Mouse (Mus musculus) left cerebral cortex, adult 2 months (tissue): ENCODE measurements around the gene Vps33b. TPM values are rescaled to one million over a fixed set of nuclear protein-coding genes. Genes with fewer than 3 reads are reported as not detected.
A peak's percentile ranks its signal among the peaks of the same experiment; 100 is the strongest.

Experiments
- DNase-seq, 2 experiments: peaks; one replicate each; pipeline ENCODE4 v3.0.0; 2021 to 2022; ENCODE audit warnings: low spot score in 2 of 2, mixed read lengths in 1 of 2; ENCODE audit errors: extremely low spot score in 1 of 2
- H3K27ac ChIP-seq: fragments of 200-600 bp; 2 replicates; pipeline ENCODE4 v1.8.1; 2022
- H3K4me3 ChIP-seq: fragments of 200-600 bp; 2 replicates; pipeline ENCODE4 v1.8.1; 2022
- CTCF ChIP-seq: fragments of 200-600 bp; IDR thresholded peaks from 2 replicates; pipeline ENCODE4 v1.8.1; 2022; ENCODE audit warnings: antibody characterized with exemption, mild to moderate bottlenecking, moderate library complexity
- intact Hi-C: fragments of 180-260 bp; cut with DNase I; formaldehyde crosslinking; loops from one replicate; pipeline ENCODE4 v1.15.1; 2025
- long read RNA-seq, 2 experiments: library from polyadenylated mRNA; stranded (forward); transcript quantifications; one replicate each; pipeline ENCODE4 v2.0.0; 2021; ENCODE audit warnings: borderline mapping rate in 2 of 2
- total RNA-seq, 2 experiments: library from RNA; stranded (reverse); gene quantifications; 2 replicates each; pipeline ENCODE4 v1.2.3; 2021

Gene Vps33b
- total RNA-seq, result 10 to 100 TPM; 21.5 to 23.2 TPM
- long read RNA-seq, experiment 1, transcript Vps33b-201 (23 exons, 2,574 nt), result major isoform, 16 of 28 reads
- long read RNA-seq, experiment 1, partial matches to known transcripts, result 1 of 28 reads
- long read RNA-seq, experiment 1, other reads (novel, unspliced or antisense), result 11 of 28 reads
- long read RNA-seq, experiment 2, transcript Vps33b-201 (23 exons, 2,574 nt), result major isoform, 20 of 39 reads
- long read RNA-seq, experiment 2, partial matches to known transcripts, result 0 of 39 reads
- long read RNA-seq, experiment 2, other reads (novel, unspliced or antisense), result 18 of 39 reads

DNA sequence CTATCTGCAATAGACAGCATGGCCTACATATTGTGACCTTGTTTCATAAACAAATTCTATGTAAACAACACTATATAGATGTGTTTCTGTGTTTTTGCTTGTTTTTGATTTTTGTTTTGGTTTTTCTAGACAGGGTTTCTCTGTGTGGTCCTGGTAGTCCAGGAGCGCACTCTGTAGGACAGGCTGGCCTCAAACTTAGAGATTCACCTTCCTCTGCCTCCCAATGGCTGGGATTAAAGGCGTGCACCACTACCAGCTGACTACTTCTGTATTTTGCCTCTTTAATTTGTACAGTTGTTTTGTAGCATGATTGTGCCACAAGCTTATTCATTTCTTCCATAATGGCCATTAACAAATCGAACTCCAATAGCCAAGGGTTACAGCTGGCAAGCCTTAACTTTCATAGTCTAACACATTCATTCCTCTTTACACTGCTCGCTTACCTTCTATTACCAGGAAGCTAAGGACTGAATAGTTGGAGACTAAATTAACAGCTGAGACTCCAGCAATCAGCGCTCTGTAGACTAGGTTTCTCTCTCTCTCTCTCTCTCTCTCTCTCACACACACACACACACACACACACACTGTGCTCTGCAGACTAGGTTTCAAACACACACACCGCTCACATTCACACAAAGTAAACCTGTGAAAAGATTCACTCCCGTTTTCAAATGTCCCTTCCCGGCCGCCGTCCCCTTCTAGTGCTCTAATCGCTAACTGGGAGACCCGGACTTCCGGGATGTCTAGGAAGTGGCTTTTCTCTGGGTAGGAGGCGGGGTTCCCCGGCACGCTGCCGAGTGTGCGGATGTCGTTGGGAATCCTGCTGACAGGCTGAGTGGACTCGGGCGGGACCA, at the start of gene Vps33b:
Vps33b (plus strand) TSS at position 753 of the 854 bp plus-strand sequence.
- TF ChIP-seq CTCF, result no peak
- peak; percentile 94 to 96 for DNase-seq
- peak within 1 kb of the TSS; percentile 58 for H3K27ac ChIP-seq
- H3K4me3 ChIP-seq, result peak within 1 kb of the TSS; percentile 93
- intact Hi-C loops, result no loop called here

DNA sequence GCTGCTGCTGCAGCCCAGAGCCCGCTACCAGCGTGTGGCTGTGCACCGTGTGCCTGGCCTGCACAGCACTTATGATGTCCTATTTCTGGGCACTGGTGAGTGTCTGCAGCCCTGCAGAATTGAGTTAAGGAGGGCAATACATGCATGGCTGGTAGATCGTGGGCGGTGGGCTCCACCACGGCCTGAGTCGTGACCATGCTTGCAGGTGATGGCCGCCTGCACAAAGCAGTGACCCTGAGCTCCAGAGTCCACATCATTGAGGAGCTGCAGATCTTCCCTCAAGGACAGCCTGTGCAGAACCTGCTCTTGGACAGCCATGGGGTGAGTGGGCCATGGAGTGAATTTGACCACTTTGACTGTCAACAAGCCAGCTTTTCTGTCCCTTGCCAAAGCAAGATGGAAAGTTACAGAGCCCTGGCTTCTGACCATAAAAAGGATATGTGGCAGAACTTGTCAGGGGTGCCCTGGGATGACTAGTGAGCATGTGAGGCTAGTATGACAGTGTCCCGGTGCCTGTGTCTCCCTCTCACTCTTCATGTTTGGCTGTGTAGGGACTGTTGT, 49.1 kb upstream of the Vps33b start:
- intact Hi-C loops, result no loop called here
- TF ChIP-seq CTCF, result no peak
- no peak overlapping the region for H3K27ac ChIP-seq
- H3K4me3 ChIP-seq, result no peak overlapping the region
- no peak for DNase-seq

DNA sequence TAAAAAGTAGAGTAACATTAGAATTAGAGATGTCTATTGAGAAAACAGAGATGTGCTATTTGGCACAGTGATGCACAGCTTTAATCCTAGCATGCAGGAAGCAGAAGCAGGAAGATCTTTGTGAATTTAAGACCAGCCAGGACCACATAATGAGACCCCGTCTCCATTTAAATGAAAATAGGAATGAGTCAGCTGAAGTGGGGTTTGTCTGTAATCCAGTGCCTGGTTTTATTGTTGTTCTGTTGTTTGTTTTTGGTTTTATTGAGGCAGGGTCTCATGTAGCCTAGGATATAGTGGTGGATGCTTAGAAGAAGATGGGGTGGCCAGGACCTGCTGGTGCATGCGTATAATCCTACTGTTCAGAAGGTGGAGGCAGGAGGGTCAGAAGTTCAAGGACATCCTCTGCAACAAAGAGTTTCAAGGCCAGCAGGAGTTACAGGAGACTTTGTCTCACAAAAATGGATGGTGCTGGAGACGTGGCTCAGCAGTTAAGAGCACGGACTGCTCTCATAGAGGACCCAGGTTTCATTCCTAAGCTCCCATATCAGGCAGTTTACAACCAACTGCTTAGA, 48.2 kb upstream of the Vps33b start:
- no peak overlapping the region for H3K4me3 ChIP-seq
- intact Hi-C loops, result no loop called here
- no peak for DNase-seq
- TF ChIP-seq CTCF, result no peak
- H3K27ac ChIP-seq, result no peak overlapping the region

DNA sequence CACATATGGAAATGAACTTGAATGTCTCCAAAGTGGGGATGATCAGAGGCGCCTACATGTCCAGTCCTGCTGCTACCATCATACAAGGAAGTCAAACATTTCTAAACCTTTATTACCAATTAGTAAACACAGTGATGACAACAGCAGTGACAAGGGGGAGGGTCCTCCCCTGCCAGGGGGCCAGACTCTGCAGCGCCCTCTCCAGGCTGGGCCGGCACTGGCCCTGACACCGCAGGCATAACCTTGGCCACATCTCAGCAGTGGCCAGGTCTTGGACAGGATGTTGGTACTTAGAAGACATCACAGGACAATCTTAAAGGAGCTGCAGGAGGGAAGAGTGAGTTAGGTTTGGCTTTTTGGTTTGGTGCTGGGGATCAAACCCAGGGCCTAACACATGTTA, 42.4 kb upstream of the Vps33b start:
- no peak overlapping the region for H3K27ac ChIP-seq
- DNase-seq, result no peak
- intact Hi-C loops, result no loop called here
- TF ChIP-seq CTCF, result no peak; the same call in none of the 2 replicates
- H3K4me3 ChIP-seq, result no peak overlapping the region

DNA sequence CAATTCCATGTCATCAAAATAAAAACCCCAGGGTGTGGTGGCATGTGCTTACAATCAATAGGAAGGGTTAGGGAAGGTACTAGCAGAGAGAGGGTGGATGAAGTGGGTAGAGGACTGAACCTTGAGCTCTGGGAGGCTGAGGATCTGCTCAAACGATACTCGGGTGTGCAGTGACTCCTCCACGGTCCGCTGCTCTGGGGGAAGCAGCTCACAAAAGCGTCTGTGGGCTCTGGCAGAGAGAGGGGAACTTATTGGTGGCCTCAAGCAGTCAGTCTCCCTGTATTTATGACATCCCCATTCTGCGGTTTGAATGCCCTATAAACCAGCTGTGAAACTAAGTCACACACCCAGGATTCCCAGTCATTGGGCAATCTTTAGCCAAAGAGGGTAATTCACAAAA, 39.3 kb upstream of the Vps33b start:
- Histone ChIP-seq H3K27ac (no peak overlapping the region), H3K4me3 (no peak overlapping the region)
- TF ChIP-seq CTCF, result no peak
- no peak for DNase-seq
- intact Hi-C loops, result no loop called here

DNA sequence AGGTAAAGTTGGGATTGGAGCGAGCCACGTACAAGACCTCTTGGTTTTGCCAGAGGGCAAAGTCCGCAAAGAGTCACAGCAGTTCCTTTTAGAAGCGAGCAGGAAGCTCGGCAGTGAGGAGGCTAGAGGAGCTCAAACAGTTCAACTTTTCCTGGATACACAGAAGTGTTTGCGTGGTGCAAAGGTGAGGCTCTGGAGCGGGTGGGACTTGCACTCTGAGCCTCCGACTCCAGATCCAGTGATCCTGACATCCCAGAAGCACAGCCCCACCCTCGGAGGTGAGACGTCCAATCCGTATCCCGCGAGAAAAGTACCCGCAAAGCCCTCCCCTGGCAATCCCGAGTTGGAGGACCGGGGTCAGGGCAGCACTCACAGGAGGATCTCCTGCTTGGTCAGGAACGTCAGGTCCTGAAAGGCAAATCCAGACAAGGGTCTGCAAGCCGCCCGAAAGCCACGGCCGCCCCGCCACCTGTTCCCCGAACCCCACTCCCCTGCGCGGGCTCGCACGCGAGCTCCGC, 37.4 kb upstream of the Vps33b start:
- DNase-seq, result no peak
- intact Hi-C loops, result no loop called here
- H3K27ac ChIP-seq, result peak overlapping the region; percentile 63
- peak overlapping the region; percentile 77 for H3K4me3 ChIP-seq
- TF ChIP-seq CTCF, result no peak

DNA sequence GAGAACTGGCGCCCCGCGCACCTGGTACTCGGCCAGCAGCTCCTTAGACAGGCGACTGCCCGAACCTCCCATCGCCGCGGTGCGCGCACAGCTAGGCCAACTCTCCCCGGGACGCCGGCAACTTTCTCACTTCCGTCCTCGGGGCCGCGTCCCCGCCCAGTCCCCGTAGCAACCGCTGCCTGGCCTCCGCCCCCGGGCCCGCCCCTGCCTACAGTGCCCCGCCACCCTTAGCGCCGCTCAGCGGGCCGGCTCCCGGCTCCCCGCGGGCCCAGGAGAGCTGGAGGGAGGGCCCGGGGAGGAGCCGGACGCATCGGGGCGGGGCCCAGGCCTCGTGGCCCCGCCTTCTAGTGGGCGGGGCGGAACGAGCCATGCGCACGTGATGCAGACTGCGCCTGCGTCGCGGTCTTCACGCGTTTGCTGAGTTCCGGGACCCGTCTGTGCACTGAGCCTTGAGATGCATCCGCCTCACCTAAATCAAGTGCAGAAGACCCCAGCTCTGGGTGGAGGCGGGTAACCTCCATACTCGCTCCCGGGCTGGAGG, 36.9 kb upstream of the Vps33b start, which contains the start of the genes Cib1 and Gdpgp1:
Cib1 (minus strand) TSS at position 325 of the 541 bp plus-strand sequence.
Gdpgp1 (plus strand) TSS at position 377 of the 541 bp plus-strand sequence.
- peak; percentile 93 to 95 for DNase-seq
- H3K4me3 ChIP-seq, result peak within 1 kb of the TSS; percentile 77
- TF ChIP-seq CTCF, result no peak; the same call in 1 of the 2 replicates
- peak within 1 kb of the TSS; percentile 63 for H3K27ac ChIP-seq
- intact Hi-C loops, result no loop called here

DNA sequence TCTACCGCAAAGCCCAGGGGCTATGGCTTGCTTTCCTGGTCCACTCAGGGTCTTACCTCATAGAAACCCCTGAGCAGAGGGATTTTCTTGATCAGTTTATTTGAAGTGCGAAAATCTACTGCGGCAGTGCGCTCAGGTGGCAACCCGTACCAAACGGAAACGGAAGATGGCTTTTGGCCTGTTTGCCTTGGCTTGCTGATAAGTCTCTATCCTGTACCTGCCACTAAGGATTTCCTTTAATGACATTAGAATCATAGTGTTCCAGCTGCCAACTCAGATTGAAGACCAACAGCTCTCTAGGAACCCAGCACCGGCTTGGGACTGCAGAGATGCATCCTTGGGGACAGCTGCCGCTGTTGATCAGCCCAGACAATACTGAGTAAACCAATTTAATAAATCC, 35.6 kb upstream of the Vps33b start:
- TF ChIP-seq CTCF, result no peak
- DNase-seq, result no peak
- peak overlapping the region; percentile 22 for H3K4me3 ChIP-seq
- no peak overlapping the region for H3K27ac ChIP-seq
- intact Hi-C loops, result no loop called here

DNA sequence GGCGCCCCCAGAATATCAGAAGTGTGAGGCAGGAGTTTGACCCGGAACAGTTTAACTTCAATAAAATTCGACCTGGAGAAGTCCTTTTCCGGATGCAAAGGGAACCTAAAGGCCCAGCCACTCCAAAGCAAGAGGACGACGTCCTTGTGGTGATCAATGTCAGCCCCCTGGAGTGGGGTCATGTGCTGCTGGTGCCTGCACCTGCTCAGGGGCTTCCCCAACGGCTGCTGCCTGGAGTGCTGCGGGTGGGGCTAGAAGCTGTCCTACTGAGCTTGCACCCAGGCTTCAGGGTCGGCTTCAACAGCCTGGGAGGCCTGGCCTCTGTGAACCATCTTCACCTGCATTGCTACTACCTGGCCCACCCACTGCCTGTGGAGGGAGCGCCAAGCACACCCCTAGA, 30.9 kb upstream of the Vps33b start:
- H3K27ac ChIP-seq, result no peak overlapping the region
- DNase-seq, result no peak
- intact Hi-C loops, result no loop called here
- no peak for TF ChIP-seq CTCF
- H3K4me3 ChIP-seq, result no peak overlapping the region

DNA sequence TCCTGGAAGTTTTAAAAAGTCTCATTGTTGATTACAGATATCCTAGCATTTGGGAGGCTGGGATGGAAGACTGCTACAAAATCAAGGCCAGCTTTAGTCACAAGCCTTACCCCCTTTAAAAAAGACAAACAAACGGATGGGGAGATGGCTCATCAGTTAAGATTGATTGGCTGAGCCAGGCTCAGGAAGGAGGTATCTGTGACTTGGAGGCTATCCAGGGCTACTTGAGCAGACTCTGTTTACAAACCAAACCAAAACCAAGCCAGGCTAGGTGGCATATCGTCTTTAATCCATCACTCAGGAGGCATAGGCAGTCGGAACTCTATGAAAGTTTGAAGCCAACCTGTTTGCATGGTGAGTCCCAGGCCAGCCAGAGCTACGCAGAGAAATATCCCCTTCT, 27.8 kb upstream of the Vps33b start:
- Histone ChIP-seq H3K27ac (no peak overlapping the region), H3K4me3 (no peak overlapping the region)
- TF ChIP-seq CTCF, result no peak
- DNase-seq, result no peak
- intact Hi-C loops, result no loop called here

DNA sequence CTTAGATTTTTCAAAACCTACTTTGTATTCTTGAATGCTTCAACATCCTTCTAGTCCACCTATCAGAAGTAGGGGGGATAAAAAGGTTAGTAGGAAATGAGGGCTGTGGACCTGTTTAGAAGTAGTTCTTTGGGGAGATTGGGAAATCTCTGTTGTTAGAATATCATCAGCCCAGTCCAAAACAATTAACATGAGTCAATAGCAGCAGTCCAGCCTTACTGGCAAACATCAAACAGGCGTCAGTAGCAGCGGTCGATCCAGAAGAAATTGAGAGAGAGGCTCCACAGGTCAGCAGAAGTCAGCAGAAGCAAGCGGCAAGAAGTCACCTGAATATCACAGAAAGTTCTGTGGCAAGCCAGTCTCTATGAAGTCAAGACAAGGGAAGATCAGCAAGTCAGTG, 24.6 kb upstream of the Vps33b start:
- H3K27ac ChIP-seq, result no peak overlapping the region
- intact Hi-C loops, result no loop called here
- TF ChIP-seq CTCF, result no peak

More for the DNA sequence above, 24.6 kb upstream of the Vps33b start:
- DNase-seq, result no peak
- H3K4me3 ChIP-seq, result no peak overlapping the region
